Mouse (Mus musculus): ENCODE measurements around the gene Bicral.

- TF ChIP-seq CTCF (conservative IDR thresholded peaks at IDR 0.05; ENCODE audit: low read length) = no peak
- TF ChIP-seq POU5F1 (IDR thresholded peaks at IDR 0.05; ENCODE audit: borderline replicate concordance, low read length) = no peak
These were observed 13.0 kb downstream of the Bicral start for GRCm38 (mm10) chr17:46845262-46845661.
